ENCODE assay signal across 14 mouse cellular contexts in genomic region chr12:81719715-81720114, GRCm38 (mm10).
DNase-seq lines count a peak whose midpoint lies in the region; ATAC-seq and TF ChIP-seq lines count a peak whose summit lies in the region.
"Had no signal": no experiment of that assay in that cellular context is flagged by ENCODE, and none has a peak within 500 bp of the region (broad histone marks: within the 10 kb centered on the region; RNA-seq: fewer than 3 reads in every experiment).

No protein-coding gene starts in this region.

- H3K9ac ChIP-seq in heart, embryonic 11.5 days (ENCODE audit: low read depth, low read length): no peak overlapping the region
- no peak overlapping the region for H3K9ac ChIP-seq in hindbrain, postnatal 0 days (replicated peaks; ENCODE audit: low read length)
- H3K9ac ChIP-seq: embryonic facial prominence, embryonic 13.5 days; forebrain, embryonic 13.5 days; midbrain, embryonic 15.5 days had no signal

- no peak overlapping the region for H3K4me3 ChIP-seq in heart, embryonic 11.5 days (ENCODE audit: low read depth, low read length)
- no peak overlapping the region for H3K4me3 ChIP-seq in hindbrain, postnatal 0 days (ENCODE audit: low read length)
- H3K4me3 ChIP-seq: embryonic facial prominence, embryonic 13.5 days; forebrain, embryonic 13.5 days; midbrain, embryonic 15.5 days had no signal

- H3K27ac ChIP-seq in heart, embryonic 11.5 days (ENCODE audit: low read depth, low read length): no peak overlapping the region
- H3K27ac ChIP-seq in hindbrain, postnatal 0 days: no peak overlapping the region
- H3K27ac ChIP-seq: embryonic facial prominence, embryonic 13.5 days; forebrain, embryonic 13.5 days; midbrain, embryonic 15.5 days had no signal

- no peak for ATAC-seq in heart, embryonic 11.5 days (replicated peaks; ENCODE audit: insufficient number of reproducible peaks, low FRiP score, low TSS enrichment)
- peak; percentile 87 for ATAC-seq in common myeloid progenitor, adult 5-6 weeks (replicated peaks; ENCODE audit: low read depth, poor library complexity, severe bottlenecking)
- ATAC-seq in monocyte, adult 5-6 weeks (replicated peaks; ENCODE audit: insufficient number of reproducible peaks, low FRiP score, low TSS enrichment, poor library complexity, severe bottlenecking): peak; percentile 81
- ATAC-seq in hindbrain, postnatal 0 days: no peak
- ATAC-seq: forebrain, embryonic 13.5 days; midbrain, embryonic 15.5 days had no signal

- no peaks in the 10 kb centered on the region for H3K9me3 ChIP-seq in heart, embryonic 11.5 days (replicated peaks; ENCODE audit: control insufficient read depth, low read length)
- H3K9me3 ChIP-seq in hindbrain, postnatal 0 days (ENCODE audit: low read length): no peaks in the 10 kb centered on the region
- H3K9me3 ChIP-seq: embryonic facial prominence, embryonic 13.5 days; forebrain, embryonic 13.5 days; midbrain, embryonic 15.5 days had no signal

- no peak overlapping the region for H3K4me2 ChIP-seq in heart, embryonic 11.5 days
- no peak overlapping the region for H3K4me2 ChIP-seq in hindbrain, postnatal 0 days (ENCODE audit: low read depth, low read length)
- H3K4me2 ChIP-seq: embryonic facial prominence, embryonic 13.5 days; forebrain, embryonic 13.5 days; midbrain, embryonic 15.5 days had no signal

- peak; percentile 16 for DNase-seq in heart, adult 8-10 months (ENCODE audit: low spot score)
- peak; percentile 89 for DNase-seq in A20 (ENCODE audit: low read depth, low spot score)
- DNase-seq in cerebellum, adult 8-10 months: no peak
- no peak for DNase-seq in hindbrain, postnatal 0 days (ENCODE audit: low spot score)
- no peak for DNase-seq in adrenal gland, postnatal 10 days
- DNase-seq: cerebellum, adult 9-11 months; gastrocnemius, postnatal 10 days; right cerebral cortex, postnatal 25 days had no signal

- no peak for TF ChIP-seq CTCF in hindbrain, postnatal 0 days (IDR thresholded peaks at IDR 0.05; ENCODE audit: low read depth)

- no peaks in the 10 kb centered on the region for H3K27me3 ChIP-seq in heart, embryonic 11.5 days (ENCODE audit: control insufficient read depth, insufficient read depth, low read length)
- no peaks in the 10 kb centered on the region for H3K27me3 ChIP-seq in hindbrain, postnatal 0 days (ENCODE audit: insufficient read depth, low read length)
- H3K27me3 ChIP-seq: embryonic facial prominence, embryonic 13.5 days; forebrain, embryonic 13.5 days; midbrain, embryonic 15.5 days had no signal

- H3K36me3 ChIP-seq in heart, embryonic 11.5 days (ENCODE audit: control insufficient read depth, insufficient read depth, low read length): no peaks in the 10 kb centered on the region
- H3K36me3 ChIP-seq in hindbrain, postnatal 0 days (ENCODE audit: insufficient read depth, low read length): peaks cover 10% of the 10 kb centered on the region

- no peaks in the 10 kb centered on the region for H3K4me1 ChIP-seq in heart, embryonic 11.5 days (ENCODE audit: control insufficient read depth, insufficient read depth, low read length)
- H3K4me1 ChIP-seq in hindbrain, postnatal 0 days (ENCODE audit: insufficient read depth, low read length): no peaks in the 10 kb centered on the region
- H3K4me1 ChIP-seq: embryonic facial prominence, embryonic 13.5 days; midbrain, embryonic 15.5 days had no signal

- 84% methylated on average over 8 of the region's 8 CpGs for WGBS in heart, embryonic 11.5 days (ENCODE audit: insufficient replicate concordance)
- WGBS in hindbrain, postnatal 0 days: 88% methylated on average over 8 of the region's 8 CpGs

Comparison
In these comparisons a context has a peak if more than half of its experiments do, and no peak if none do; other contexts are left out.
1. DNase-seq: peak in heart, adult 8-10 months (single experiment) and A20 (single experiment); none in cerebellum, adult 8-10 months (single experiment), hindbrain, postnatal 0 days (single experiment) and adrenal gland, postnatal 10 days (single experiment).
2. ATAC-seq: peak in common myeloid progenitor, adult 5-6 weeks (single experiment) and monocyte, adult 5-6 weeks (single experiment); none in heart, embryonic 11.5 days (single experiment) and hindbrain, postnatal 0 days (single experiment).